Mouse (Mus musculus): ENCODE data around the gene Gm16440.
"Not testable (repeated sequence)": the region's sequence is repeated elsewhere in the genome, so short reads cannot be mapped to it uniquely, and the experiment has no call there.

Gm16440 gene

DNA sequence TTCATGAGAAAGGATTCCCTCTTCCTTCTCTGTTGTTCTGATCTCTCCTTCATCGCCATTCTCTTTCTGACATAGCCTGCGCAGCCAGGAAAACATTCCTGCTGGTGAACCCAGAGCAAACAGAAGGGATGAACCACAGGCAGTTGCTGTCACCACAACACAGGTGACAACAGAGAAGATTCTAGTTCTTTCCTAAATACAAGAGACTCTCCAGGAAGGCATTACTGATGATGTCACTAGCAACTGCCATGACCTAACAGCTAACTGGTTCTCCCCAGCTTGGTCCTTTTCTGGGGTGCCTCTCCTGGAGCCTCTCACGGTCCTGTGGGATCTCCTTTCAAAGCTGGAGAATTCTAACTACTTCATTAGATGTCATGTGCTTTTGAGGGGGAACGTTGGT is at the start of gene Gm16440:
Gm16440 (minus strand) TSS at position 101 of the 400 bp plus-strand sequence.
- DNase-seq (ENCODE audit: low read depth) = not testable (repeated sequence)

DNA sequence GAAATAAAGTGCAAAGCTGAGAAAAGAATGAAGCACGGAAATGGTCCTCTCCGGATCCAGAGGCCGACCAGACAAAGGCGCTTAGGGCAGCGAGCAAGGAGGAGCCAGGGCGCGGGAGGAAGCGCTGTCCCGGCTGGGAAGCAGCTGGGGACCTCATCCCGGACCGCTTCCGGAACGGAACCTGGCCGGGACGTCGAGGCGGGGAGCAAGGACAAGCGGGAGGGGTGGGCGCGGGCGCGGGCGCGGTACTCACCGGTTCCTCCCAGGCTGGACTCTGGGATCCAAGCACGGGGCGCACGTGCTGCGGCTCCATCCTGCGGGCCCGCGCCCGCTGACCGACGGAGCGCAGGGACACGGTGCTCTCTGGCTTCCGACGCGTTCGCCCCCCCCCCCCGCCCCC is 36.6 kb upstream of the Gm16440 start:
- DNase-seq (ENCODE audit: low read depth) = not testable (repeated sequence)

DNA sequence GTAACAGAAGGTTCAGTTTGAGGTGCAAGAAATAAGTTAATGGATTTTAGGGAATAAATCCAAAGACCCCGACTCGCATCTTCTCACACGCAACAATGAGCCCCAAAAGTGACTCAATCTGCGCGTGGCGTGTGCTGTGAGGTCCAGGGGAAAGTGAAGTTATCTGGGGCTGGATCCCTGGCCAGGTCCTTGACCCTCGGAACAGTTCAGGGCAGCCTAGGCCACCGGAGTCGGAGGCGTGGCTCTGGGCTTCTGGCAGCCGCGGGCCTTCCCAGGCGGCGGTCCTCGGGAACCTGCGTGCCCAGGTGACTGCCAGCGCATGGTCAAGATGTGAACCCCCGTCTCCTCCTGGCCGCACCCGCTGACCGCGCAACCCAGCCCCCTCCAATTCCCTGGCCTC is 36.2 kb upstream of the Gm16440 start:
- not testable (repeated sequence) for DNase-seq (ENCODE audit: low read depth)

DNA sequence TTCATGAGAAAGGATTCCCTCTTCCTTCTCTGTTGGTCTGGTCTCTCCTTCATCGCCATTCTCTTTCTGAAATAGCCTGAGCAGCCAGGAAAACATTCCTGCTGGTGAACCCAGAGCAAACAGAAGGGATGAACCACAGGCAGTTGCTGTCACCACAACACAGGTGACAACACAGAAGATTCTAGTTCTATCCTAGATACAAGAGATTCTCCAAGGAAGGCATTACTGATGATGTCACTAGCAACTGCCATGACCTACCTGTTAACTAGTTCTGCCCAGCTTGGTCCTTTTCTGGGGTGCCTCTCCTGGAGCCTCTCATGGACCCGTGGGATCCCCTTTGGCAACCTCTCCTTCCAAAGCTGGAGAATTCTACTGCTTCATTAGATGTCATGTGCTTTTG is 22.3 kb upstream of the Gm16440 start, which contains the start of gene Gm3591:
Gm3591 (minus strand) TSS at position 101 of the 400 bp plus-strand sequence.
- DNase-seq (ENCODE audit: low read depth) = not testable (repeated sequence)

- DNase-seq (ENCODE audit: low read depth) = not testable (repeated sequence)
These were observed 46.5 kb downstream of the Gm16440 start, which contains the start of gene Gm3618 for GRCm38 (mm10) chr14:6343578-6343977. Gm3618 (minus strand) TSS chr14:6343678.

Measured in 416B (cell line).